In genomic region chr5:43354351-43354942, GRCm38 (mm10) we compare ENCODE assay signal across 8 mouse cellular contexts.
DNase-seq lines count a peak whose midpoint lies in the region; ATAC-seq and TF ChIP-seq lines count a peak whose summit lies in the region.

No protein-coding gene starts in this region.

- H3K4me3 ChIP-seq in kidney, adult 2 months (ENCODE audit: insufficient read depth, low read depth, low read length): peak overlapping the region; percentile 47
- H3K4me3 ChIP-seq in embryonic facial prominence, embryonic 12.5 days: peak overlapping the region; percentile 35
- no peak overlapping the region for H3K4me3 ChIP-seq in intestine, postnatal 0 days (ENCODE audit: low read depth, low read length)
- peak overlapping the region; percentile 34 for H3K4me3 ChIP-seq in macrophage (ENCODE audit: inconsistent target)

- DNase-seq in kidney, adult 2 months: no peak
- no peak for DNase-seq in kidney, postnatal 4 days
- no peak for DNase-seq in thymus, postnatal 14 days
- no peak for DNase-seq in cerebellum, adult 18-20 months
- DNase-seq in left cerebral cortex, postnatal 10 days (ENCODE audit: extremely low spot score in 1 of 2, low spot score in 2 of 2): no peak

- no peaks in the 10 kb centered on the region for H3K27me3 ChIP-seq in kidney, adult 2 months (replicated peaks; ENCODE audit: control insufficient read depth, insufficient read depth, low read length)
- H3K27me3 ChIP-seq in embryonic facial prominence, embryonic 12.5 days: no peaks in the 10 kb centered on the region
- H3K27me3 ChIP-seq in intestine, postnatal 0 days (replicated peaks; ENCODE audit: control insufficient read depth, insufficient read depth, low read length): no peaks in the 10 kb centered on the region

- no peak for ATAC-seq in embryonic facial prominence, embryonic 12.5 days (ENCODE audit: insufficient number of reproducible peaks, insufficient read depth, low FRiP score, low TSS enrichment)
- no peak for ATAC-seq in intestine, postnatal 0 days

- no peak for TF ChIP-seq CTCF in kidney, adult 2 months (conservative IDR thresholded peaks at IDR 0.05; ENCODE audit: insufficient read depth, insufficient read length, low read depth, low read length)
- TF ChIP-seq CTCF in intestine, postnatal 0 days (IDR thresholded peaks at IDR 0.05; ENCODE audit: low read depth): no peak

- H3K79me2 ChIP-seq in macrophage (ENCODE audit: inconsistent target): no peaks in the 10 kb centered on the region

- TF ChIP-seq POLR2A in kidney, adult 2 months (IDR thresholded peaks at IDR 0.05; ENCODE audit: low read depth, low read length): no peak

- intact Hi-C loops in left cerebral cortex, postnatal 10 days (cut with DNase I): no loop called here

- H3K9ac ChIP-seq in embryonic facial prominence, embryonic 12.5 days: no peak overlapping the region; the same call in 1 of the 2 replicates
- no peak overlapping the region for H3K9ac ChIP-seq in intestine, postnatal 0 days (ENCODE audit: low read depth, low read length)

- 38% methylated on average over 14 of the region's 14 CpGs for WGBS in kidney, adult 2 months
- WGBS in embryonic facial prominence, embryonic 12.5 days: 46% methylated on average over 14 of the region's 14 CpGs
- WGBS in intestine, postnatal 0 days: 43% methylated on average over 14 of the region's 14 CpGs
- 31% methylated on average over 14 of the region's 14 CpGs for WGBS in macrophage (ENCODE audit: missing documents)

- H3K27ac ChIP-seq in kidney, adult 2 months (ENCODE audit: insufficient read depth, low read depth, low read length): peak overlapping the region; percentile 24
- no peak overlapping the region for H3K27ac ChIP-seq in embryonic facial prominence, embryonic 12.5 days
- H3K27ac ChIP-seq in intestine, postnatal 0 days (ENCODE audit: low read depth, low read length): no peak overlapping the region
- peak overlapping the region; percentile 45; the same call in 1 of the 2 replicates for H3K27ac ChIP-seq in macrophage

- H3K4me2 ChIP-seq in embryonic facial prominence, embryonic 12.5 days (replicated peaks): peak overlapping the region; percentile 58
- H3K4me2 ChIP-seq in intestine, postnatal 0 days (replicated peaks; ENCODE audit: low read depth): peak overlapping the region; percentile 68

- no peaks in the 10 kb centered on the region for H3K9me3 ChIP-seq in embryonic facial prominence, embryonic 12.5 days
- H3K9me3 ChIP-seq in intestine, postnatal 0 days (ENCODE audit: control insufficient read depth): no peaks in the 10 kb centered on the region

- H3K4me1 ChIP-seq in kidney, adult 2 months (ENCODE audit: control insufficient read depth, insufficient read depth, low read length): peaks cover 14% of the 10 kb centered on the region; the same call in 1 of the 2 replicates
- peaks cover 5% of the 10 kb centered on the region; the same call in 1 of the 2 replicates for H3K4me1 ChIP-seq in embryonic facial prominence, embryonic 12.5 days
- H3K4me1 ChIP-seq in intestine, postnatal 0 days (replicated peaks; ENCODE audit: control insufficient read depth, insufficient read depth, low read length): 0 out of 2 replicates have a peak, but pooled peaks cover 14% of the 10 kb centered on the region

- H3K36me3 ChIP-seq in kidney, adult 2 months (ENCODE audit: control insufficient read depth, insufficient read depth, low read length): no peaks in the 10 kb centered on the region
- H3K36me3 ChIP-seq in embryonic facial prominence, embryonic 12.5 days: no peaks in the 10 kb centered on the region
- H3K36me3 ChIP-seq in intestine, postnatal 0 days (ENCODE audit: control insufficient read depth, insufficient read depth): no peaks in the 10 kb centered on the region
- no peaks in the 10 kb centered on the region for H3K36me3 ChIP-seq in macrophage (ENCODE audit: inconsistent target)

Comparison
In these comparisons a context has a peak if more than half of its experiments do, and no peak if none do; other contexts are left out.
1. H3K27ac ChIP-seq: peak in kidney, adult 2 months (single experiment) and macrophage (single experiment); none in embryonic facial prominence, embryonic 12.5 days (single experiment) and intestine, postnatal 0 days (single experiment).